Mouse (Mus musculus) thymus, adult 2 months (tissue): Measurements from ENCODE around the gene Spon1. TPM values are rescaled to one million over a fixed set of nuclear protein-coding genes. Genes with fewer than 3 reads are reported as not detected.
A peak's percentile ranks its signal among the peaks of the same experiment; 100 is the strongest.

Source experiments
- DNase-seq: peaks from one replicate; pipeline ENCODE4 v3.0.0; 2021
- H3K27ac ChIP-seq: fragments of 200-500 bp; 2 replicates; pipeline ENCODE4 v1.5.1; 2012; ENCODE audit warnings: low read length, control low read depth; ENCODE audit not compliant: control insufficient read depth, insufficient read depth
- H3K27me3 ChIP-seq: fragments of 200-500 bp; 2 replicates; pipeline ENCODE4 v1.6.1; 2012; ENCODE audit warnings: mild to moderate bottlenecking, low read length, moderate library complexity, mixed read lengths; ENCODE audit not compliant: control insufficient read depth, insufficient read depth
- H3K36me3 ChIP-seq: fragments of 200-500 bp; 2 replicates; pipeline ENCODE4 v1.6.1; 2012; ENCODE audit warnings: mild to moderate bottlenecking, low read length, moderate library complexity; ENCODE audit not compliant: control insufficient read depth, insufficient read depth
- H3K4me1 ChIP-seq: fragments of 200-500 bp; replicated peaks from 2 replicates; pipeline ENCODE4 v1.6.1; 2012; ENCODE audit warnings: low read length; ENCODE audit not compliant: control insufficient read depth, insufficient read depth
- H3K4me3 ChIP-seq: fragments of 200-500 bp; 2 replicates; pipeline ENCODE4 v1.5.1; 2012; ENCODE audit warnings: mild to moderate bottlenecking, low read length, control low read depth, moderate library complexity; ENCODE audit not compliant: control insufficient read depth, insufficient read depth
- CTCF ChIP-seq: fragments of 200-500 bp; IDR thresholded peaks from 2 replicates; pipeline ENCODE4 v1.5.1; 2012; ENCODE audit warnings: mild to moderate bottlenecking, control low read depth, low read length, moderate library complexity, borderline replicate concordance; ENCODE audit not compliant: control insufficient read depth, poor library complexity, insufficient read depth; ENCODE audit errors: extremely low read depth
- POLR2A ChIP-seq: fragments of 200-500 bp; IDR thresholded peaks from 2 replicates; pipeline ENCODE4 v1.6.1; 2012; ENCODE audit warnings: mild to moderate bottlenecking, low read length, control low read depth, moderate library complexity; ENCODE audit not compliant: control insufficient read depth, poor library complexity, insufficient read depth; ENCODE audit errors: extremely low read depth
- WGBS: fragments of 180-500 bp; shearing (Covaris S2); methylation state at CpG from one replicate; pipeline ENCODE4 v1.1.7; 2018; 5-methylcytosine and 5-hydroxymethylcytosine counted together
- polyA plus RNA-seq: library from polyadenylated mRNA; depleted of rRNA; stranded (reverse); fragments of >200 nt; gene quantifications from 2 replicates; pipeline ENCODE4 v1.2.3, GENCODE M21; 2012

The Spon1 gene
- polyA plus RNA-seq, 1 experiment, result 3.3 TPM

DNA sequence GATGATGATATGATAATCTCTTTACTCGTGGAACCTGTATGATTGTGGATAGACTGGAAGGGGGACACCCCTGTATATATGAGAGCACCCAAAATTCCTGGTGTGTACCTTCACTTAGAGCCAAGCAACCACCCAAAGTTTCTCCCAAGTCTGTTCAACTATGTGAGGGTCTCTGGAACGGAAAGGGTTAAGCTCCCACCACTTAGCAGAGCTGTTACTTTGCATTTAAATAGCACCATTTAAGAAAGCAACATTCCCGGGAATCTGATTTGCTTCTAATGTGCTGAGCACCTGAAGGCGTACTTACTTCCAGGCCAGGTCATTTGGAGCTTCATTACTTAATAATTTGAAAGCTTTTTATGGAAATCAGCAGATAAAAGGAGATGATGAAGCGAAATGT, 238.4 kb downstream of the Spon1 start:
- TF ChIP-seq POLR2A (no peak), CTCF (no peak)
- Histone ChIP-seq H3K27ac (no peak overlapping the region), H3K27me3 (no peaks in the 10 kb centered on the region), H3K4me1 (no peaks in the 10 kb centered on the region), H3K4me3 (no peak overlapping the region), H3K36me3 (no peaks in the 10 kb centered on the region)
- 84% methylated on average over 5 of the region's 5 CpGs for WGBS
- DNase-seq, result no peak

DNA sequence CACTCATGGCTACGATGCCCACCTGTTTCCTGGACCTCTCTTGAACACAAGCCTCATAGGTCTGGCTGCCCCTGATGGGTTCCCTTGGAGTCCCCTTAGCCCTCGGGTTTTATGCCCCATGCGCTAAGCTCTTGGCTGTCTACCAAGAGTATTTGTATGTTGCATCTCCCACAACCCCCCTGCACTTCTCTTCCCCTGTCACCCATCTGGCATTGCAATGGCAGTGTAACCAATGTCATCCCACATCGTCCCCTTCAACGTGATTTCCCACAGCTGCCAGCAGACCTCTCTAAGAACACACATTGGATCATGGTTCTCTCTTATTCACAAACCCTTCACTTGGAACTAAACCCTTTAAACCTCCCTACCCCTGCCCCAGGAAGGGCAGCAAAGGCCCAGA, 239.7 kb downstream of the Spon1 start:
- H3K36me3 ChIP-seq, result no peaks in the 10 kb centered on the region
- WGBS, result 49% methylated on average over 5 of the region's 5 CpGs
- H3K4me1 ChIP-seq, result no peaks in the 10 kb centered on the region
- no peak overlapping the region for H3K4me3 ChIP-seq
- H3K27ac ChIP-seq, result no peak overlapping the region
- TF ChIP-seq CTCF (no peak), POLR2A (no peak)
- no peaks in the 10 kb centered on the region for H3K27me3 ChIP-seq
- no peak for DNase-seq

DNA sequence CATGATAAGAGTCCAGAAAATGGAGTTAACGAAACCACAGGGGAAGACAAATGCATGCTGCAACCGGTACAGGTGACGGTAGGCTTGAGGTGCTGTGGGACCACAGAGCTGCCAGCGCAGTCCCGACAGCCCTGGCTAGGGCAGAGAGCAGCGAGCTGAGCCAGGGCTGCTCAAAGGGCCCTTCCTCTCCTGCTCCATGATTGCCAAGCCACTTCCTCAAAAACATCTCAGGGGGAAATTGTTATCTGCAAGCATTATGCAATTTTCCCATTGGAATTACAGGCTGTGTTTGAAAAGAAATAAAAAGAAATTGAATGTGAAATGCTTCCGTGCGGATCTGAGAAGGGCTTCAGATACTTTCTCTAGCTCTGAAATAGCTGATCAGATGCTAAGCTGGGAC, 240.7 kb downstream of the Spon1 start:
- TF ChIP-seq POLR2A, result no peak
- TF ChIP-seq CTCF, result no peak
- 80% methylated on average over 8 of the region's 8 CpGs for WGBS
- DNase-seq, result no peak

DNA sequence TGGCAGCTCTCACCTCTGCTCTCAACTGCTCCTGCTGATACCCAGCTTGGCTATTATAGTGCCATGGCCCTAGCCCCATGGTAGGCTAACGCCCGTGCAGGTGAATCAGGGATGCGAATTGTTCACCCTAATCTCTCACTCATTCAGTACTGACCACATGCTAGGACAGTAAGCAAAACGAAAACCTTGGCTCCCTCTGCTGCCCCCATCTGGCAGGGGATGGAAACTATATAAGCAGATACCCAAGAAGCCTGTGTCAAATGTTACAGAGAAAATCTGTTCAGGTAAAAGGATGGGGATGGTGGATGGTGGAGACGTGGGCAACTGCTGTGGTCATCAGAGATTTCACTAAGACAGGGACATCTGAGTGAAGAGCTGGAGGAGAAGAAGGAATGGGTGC, 241.8 kb downstream of the Spon1 start:
- no peaks in the 10 kb centered on the region for H3K4me1 ChIP-seq
- 70% methylated on average over 5 of the region's 5 CpGs for WGBS
- TF ChIP-seq CTCF (0 out of 2 replicates have a peak, but pooled peaks have one; percentile 24), POLR2A (no peak)
- no peaks in the 10 kb centered on the region for H3K36me3 ChIP-seq
- peak; percentile 38 for DNase-seq
- no peak overlapping the region for H3K27ac ChIP-seq
- no peak overlapping the region for H3K4me3 ChIP-seq
- no peaks in the 10 kb centered on the region for H3K27me3 ChIP-seq

More for the DNA sequence above, 240.7 kb downstream of the Spon1 start:
- Histone ChIP-seq H3K36me3 (no peaks in the 10 kb centered on the region), H3K27ac (no peak overlapping the region), H3K4me3 (no peak overlapping the region), H3K27me3 (no peaks in the 10 kb centered on the region), H3K4me1 (no peaks in the 10 kb centered on the region)

DNA sequence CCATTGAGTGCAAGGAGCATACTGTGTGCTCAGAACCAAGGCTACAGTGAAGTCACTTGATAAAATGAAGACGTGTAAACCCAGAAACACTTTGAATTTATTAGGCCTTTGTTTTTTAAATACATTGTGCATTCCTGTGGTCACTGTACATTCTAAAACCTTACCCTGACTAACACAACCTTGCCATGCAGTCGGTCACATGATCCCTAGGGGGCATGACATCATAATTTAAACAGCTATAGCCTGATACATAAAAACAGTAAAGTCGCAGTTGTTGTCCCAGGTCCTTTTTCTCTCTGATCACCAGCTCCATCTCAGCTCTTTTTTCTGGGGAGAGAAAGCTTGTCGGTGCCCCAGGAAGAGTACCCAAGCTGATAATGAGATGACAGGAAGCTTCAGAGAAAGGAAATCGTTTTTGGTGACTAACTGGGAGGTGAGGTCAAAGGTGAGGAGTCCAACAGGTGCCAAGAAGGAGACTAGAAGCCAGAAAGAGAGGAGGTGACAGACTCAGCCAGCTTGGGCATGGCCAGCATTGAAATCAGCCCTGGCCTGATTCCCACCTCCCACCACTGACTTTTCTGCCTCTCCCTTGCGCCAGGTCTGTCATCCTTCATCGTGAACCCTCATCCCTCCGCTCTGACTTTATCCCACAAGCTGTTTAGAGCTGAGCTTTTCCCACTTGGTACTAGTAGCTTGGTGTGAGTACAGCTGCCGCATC, 246.1 kb downstream of the Spon1 start:
- H3K27ac ChIP-seq, result no peak overlapping the region
- H3K36me3 ChIP-seq, result no peaks in the 10 kb centered on the region
- H3K4me3 ChIP-seq, result no peak overlapping the region
- 76% methylated on average over 9 of the region's 9 CpGs for WGBS
- TF ChIP-seq CTCF (no peak), POLR2A (no peak)
- DNase-seq, result no peak
- H3K4me1 ChIP-seq, result no peaks in the 10 kb centered on the region
- no peaks in the 10 kb centered on the region for H3K27me3 ChIP-seq

DNA sequence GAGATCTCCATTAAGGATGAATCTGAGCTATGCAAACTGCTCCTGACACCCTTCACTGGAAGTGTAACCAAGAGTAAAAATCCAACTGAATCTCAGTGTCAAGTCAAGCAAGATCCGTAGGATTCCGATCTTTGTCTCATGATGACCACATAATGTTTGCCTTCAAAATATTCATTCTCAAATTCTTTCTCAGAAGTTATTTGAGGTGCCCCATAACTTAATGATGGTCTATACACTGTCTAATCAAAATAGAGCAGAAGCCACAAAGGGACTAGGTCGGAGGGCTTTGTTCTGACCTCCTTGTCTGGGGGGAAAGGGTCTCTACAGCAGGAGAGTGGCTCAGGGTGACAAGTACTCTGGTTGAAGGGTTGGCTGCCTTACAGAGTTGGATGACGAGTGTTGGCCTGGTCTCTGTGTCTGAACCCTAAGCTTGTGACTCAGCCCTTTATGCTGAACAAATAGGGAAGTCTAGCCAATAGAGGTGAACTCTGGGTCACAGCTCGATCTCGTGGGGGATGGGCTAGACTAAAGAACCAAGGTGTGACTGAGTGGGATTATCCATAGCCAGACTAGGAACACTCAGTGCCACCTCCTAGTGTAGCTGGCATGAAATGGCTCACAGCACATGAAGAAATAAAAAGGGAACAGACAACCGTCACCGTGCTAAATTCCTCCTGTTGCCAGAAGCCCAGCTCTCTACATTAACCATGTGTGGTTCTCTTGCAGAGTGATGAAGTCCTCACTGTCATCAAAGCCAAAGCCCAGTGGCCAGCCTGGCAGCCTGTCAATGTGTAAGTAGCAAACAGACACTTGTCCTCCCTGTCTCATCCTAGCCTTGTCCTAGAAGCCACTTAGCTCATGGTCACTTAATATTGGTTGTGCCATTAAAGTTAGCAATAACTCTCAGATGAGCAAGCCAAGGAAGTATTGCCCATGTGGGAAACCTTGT, 250.5 kb downstream of the Spon1 start:
- H3K27me3 ChIP-seq, result no peaks in the 10 kb centered on the region
- DNase-seq, result no peak
- 56% methylated on average over 8 of the region's 8 CpGs for WGBS

More for the DNA sequence above, 250.5 kb downstream of the Spon1 start:
- no peak overlapping the region for H3K27ac ChIP-seq
- no peaks in the 10 kb centered on the region for H3K36me3 ChIP-seq
- TF ChIP-seq CTCF (no peak), POLR2A (no peak)
- H3K4me3 ChIP-seq, result no peak overlapping the region
- peaks cover 2% of the 10 kb centered on the region for H3K4me1 ChIP-seq
